Mouse (Mus musculus): ENCODE measurements at regions not wholly inside any gene's neighbourhood (a gene's known extent, or its start where the extent isn't known, plus 50 kb on each side); places are given as distances from the start of the nearest gene placed in this dataset.

GRCm38 (mm10) chr13:73132746-73133145, 127.5 kb upstream of the Irx4 start:
- H3K4me1 ChIP-seq (replicated peaks; ENCODE audit: control insufficient read depth, insufficient read depth, low read length): no peaks in the 10 kb centered on the region
- 77% methylated on average over 6 of the region's 6 CpGs for WGBS
- H3K9ac ChIP-seq (replicated peaks; ENCODE audit: low read depth, low read length): no peak overlapping the region
- no peaks in the 10 kb centered on the region for H3K36me3 ChIP-seq (ENCODE audit: control insufficient read depth, insufficient read depth)
- H3K27ac ChIP-seq (ENCODE audit: low read length): no peak overlapping the region
- no peaks in the 10 kb centered on the region for H3K9me3 ChIP-seq (ENCODE audit: control insufficient read depth, low read length)
- H3K4me2 ChIP-seq (ENCODE audit: low read length): no peak overlapping the region
- ATAC-seq: no peak
- H3K27me3 ChIP-seq (replicated peaks; ENCODE audit: control insufficient read depth, insufficient read depth, low read length): no peaks in the 10 kb centered on the region
- no peak overlapping the region for H3K4me3 ChIP-seq (replicated peaks; ENCODE audit: low read length)

GRCm38 (mm10) chr13:73134929-73135328, 125.3 kb upstream of the Irx4 start:
- Histone ChIP-seq H3K4me2 (ENCODE audit: low read length) (no peak overlapping the region), H3K36me3 (ENCODE audit: control insufficient read depth, insufficient read depth) (no peaks in the 10 kb centered on the region), H3K9ac (replicated peaks; ENCODE audit: low read depth, low read length) (no peak overlapping the region), H3K27me3 (replicated peaks; ENCODE audit: control insufficient read depth, insufficient read depth, low read length) (no peaks in the 10 kb centered on the region), H3K4me3 (replicated peaks; ENCODE audit: low read length) (no peak overlapping the region), H3K9me3 (ENCODE audit: control insufficient read depth, low read length) (no peaks in the 10 kb centered on the region), H3K4me1 (replicated peaks; ENCODE audit: control insufficient read depth, insufficient read depth, low read length) (no peaks in the 10 kb centered on the region), H3K27ac (ENCODE audit: low read length) (no peak overlapping the region)
- ATAC-seq: no peak

GRCm38 (mm10) chr13:73141302-73141701, 119.0 kb upstream of the Irx4 start:
- H3K4me1 ChIP-seq (replicated peaks; ENCODE audit: control insufficient read depth, insufficient read depth, low read length): peaks cover 4% of the 10 kb centered on the region
- no peaks in the 10 kb centered on the region for H3K27me3 ChIP-seq (replicated peaks; ENCODE audit: control insufficient read depth, insufficient read depth, low read length)
- ATAC-seq: peak; percentile 55; the same call in 1 of the 2 replicates
- no peak overlapping the region for H3K4me3 ChIP-seq (replicated peaks; ENCODE audit: low read length)
- no peak overlapping the region for H3K4me2 ChIP-seq (ENCODE audit: low read length)
- H3K27ac ChIP-seq (ENCODE audit: low read length): no peak overlapping the region
- H3K9me3 ChIP-seq (ENCODE audit: control insufficient read depth, low read length): no peaks in the 10 kb centered on the region
- H3K36me3 ChIP-seq (ENCODE audit: control insufficient read depth, insufficient read depth): no peaks in the 10 kb centered on the region
- 60% methylated on average over 2 of the region's 2 CpGs for WGBS
- H3K9ac ChIP-seq (replicated peaks; ENCODE audit: low read depth, low read length): no peak overlapping the region

- ATAC-seq: 0 out of 2 replicates have a peak, but pooled peaks have one; percentile 31
These were observed 102.3 kb upstream of the Irx4 start for GRCm38 (mm10) chr13:73158016-73158415.

GRCm38 (mm10) chr13:73159454-73159853, 100.8 kb upstream of the Irx4 start:
- Histone ChIP-seq H3K4me2 (ENCODE audit: low read length) (no peak overlapping the region), H3K4me1 (replicated peaks; ENCODE audit: control insufficient read depth, insufficient read depth, low read length) (peaks cover 4% of the 10 kb centered on the region; the same call in 1 of the 2 replicates), H3K27ac (ENCODE audit: low read length) (no peak overlapping the region), H3K4me3 (replicated peaks; ENCODE audit: low read length) (no peak overlapping the region), H3K9ac (replicated peaks; ENCODE audit: low read depth, low read length) (no peak overlapping the region; the same call in 1 of the 2 replicates), H3K9me3 (ENCODE audit: control insufficient read depth, low read length) (no peaks in the 10 kb centered on the region), H3K36me3 (ENCODE audit: control insufficient read depth, insufficient read depth) (no peaks in the 10 kb centered on the region), H3K27me3 (replicated peaks; ENCODE audit: control insufficient read depth, insufficient read depth, low read length) (no peaks in the 10 kb centered on the region)
- 52% methylated on average over 7 of the region's 7 CpGs for WGBS
- no peak for ATAC-seq

More at GRCm38 (mm10) chr13:73158016-73158415, 102.3 kb upstream of the Irx4 start:
- Histone ChIP-seq H3K9ac (replicated peaks; ENCODE audit: low read depth, low read length) (no peak overlapping the region), H3K27ac (ENCODE audit: low read length) (no peak overlapping the region), H3K4me3 (replicated peaks; ENCODE audit: low read length) (no peak overlapping the region), H3K4me1 (replicated peaks; ENCODE audit: control insufficient read depth, insufficient read depth, low read length) (peaks cover 4% of the 10 kb centered on the region; the same call in 1 of the 2 replicates), H3K27me3 (replicated peaks; ENCODE audit: control insufficient read depth, insufficient read depth, low read length) (no peaks in the 10 kb centered on the region), H3K9me3 (ENCODE audit: control insufficient read depth, low read length) (no peaks in the 10 kb centered on the region), H3K36me3 (ENCODE audit: control insufficient read depth, insufficient read depth) (no peaks in the 10 kb centered on the region), H3K4me2 (ENCODE audit: low read length) (no peak overlapping the region)
- 62% methylated on average over 7 of the region's 7 CpGs for WGBS

- H3K4me1 ChIP-seq (replicated peaks; ENCODE audit: control insufficient read depth, insufficient read depth, low read length): peaks cover 4% of the 10 kb centered on the region; the same call in 1 of the 2 replicates
- peak overlapping the region; percentile 33; the same call in 1 of the 2 replicates for H3K4me3 ChIP-seq (replicated peaks; ENCODE audit: low read length)
- peak overlapping the region; percentile 2 for H3K9ac ChIP-seq (replicated peaks; ENCODE audit: low read depth, low read length)
- no peaks in the 10 kb centered on the region for H3K27me3 ChIP-seq (replicated peaks; ENCODE audit: control insufficient read depth, insufficient read depth, low read length)
- no peaks in the 10 kb centered on the region for H3K9me3 ChIP-seq (ENCODE audit: control insufficient read depth, low read length)
- H3K36me3 ChIP-seq (ENCODE audit: control insufficient read depth, insufficient read depth): no peaks in the 10 kb centered on the region
- ATAC-seq: no peak; the same call in 1 of the 2 replicates
- peak overlapping the region; percentile 50 for H3K4me2 ChIP-seq (ENCODE audit: low read length)
- 4% methylated on average over 9 of the region's 9 CpGs for WGBS
- no peak overlapping the region for H3K27ac ChIP-seq (ENCODE audit: low read length)
These were observed 100.4 kb upstream of the Irx4 start for GRCm38 (mm10) chr13:73159865-73160264.

GRCm38 (mm10) chr13:73160289-73160688, 100.0 kb upstream of the Irx4 start:
- Histone ChIP-seq H3K27ac (ENCODE audit: low read length) (no peak overlapping the region), H3K9me3 (ENCODE audit: control insufficient read depth, low read length) (no peaks in the 10 kb centered on the region), H3K4me1 (replicated peaks; ENCODE audit: control insufficient read depth, insufficient read depth, low read length) (peaks cover 4% of the 10 kb centered on the region; the same call in 1 of the 2 replicates), H3K4me3 (replicated peaks; ENCODE audit: low read length) (peak overlapping the region; percentile 33), H3K36me3 (ENCODE audit: control insufficient read depth, insufficient read depth) (no peaks in the 10 kb centered on the region), H3K9ac (replicated peaks; ENCODE audit: low read depth, low read length) (peak overlapping the region; percentile 2), H3K4me2 (ENCODE audit: low read length) (peak overlapping the region; percentile 50), H3K27me3 (replicated peaks; ENCODE audit: control insufficient read depth, insufficient read depth, low read length) (no peaks in the 10 kb centered on the region)
- peak; percentile 95 for ATAC-seq
- 1% methylated on average over 22 of the region's 22 CpGs for whole genome bisulfite sequencing

GRCm38 (mm10) chr13:73170301-73170700, 90.0 kb upstream of the Irx4 start:
- Histone ChIP-seq H3K9me3 (ENCODE audit: control insufficient read depth, low read length) (no peaks in the 10 kb centered on the region), H3K27ac (ENCODE audit: low read length) (no peak overlapping the region), H3K36me3 (ENCODE audit: control insufficient read depth, insufficient read depth) (no peaks in the 10 kb centered on the region), H3K4me2 (ENCODE audit: low read length) (no peak overlapping the region), H3K9ac (replicated peaks; ENCODE audit: low read depth, low read length) (no peak overlapping the region), H3K27me3 (replicated peaks; ENCODE audit: control insufficient read depth, insufficient read depth, low read length) (no peaks in the 10 kb centered on the region), H3K4me3 (replicated peaks; ENCODE audit: low read length) (no peak overlapping the region), H3K4me1 (replicated peaks; ENCODE audit: control insufficient read depth, insufficient read depth, low read length) (no peaks in the 10 kb centered on the region)
- WGBS: 70% methylated on average over 3 of the region's 3 CpGs
- ATAC-seq: no peak

GRCm38 (mm10) chr13:73207931-73208448, 52.3 kb upstream of the Irx4 start:
- Histone ChIP-seq H3K4me3 (replicated peaks; ENCODE audit: low read length) (no peak overlapping the region), H3K9ac (replicated peaks; ENCODE audit: low read depth, low read length) (no peak overlapping the region), H3K27me3 (replicated peaks; ENCODE audit: control insufficient read depth, insufficient read depth, low read length) (no peaks in the 10 kb centered on the region), H3K4me2 (ENCODE audit: low read length) (no peak overlapping the region), H3K27ac (ENCODE audit: low read length) (no peak overlapping the region), H3K9me3 (ENCODE audit: control insufficient read depth, low read length) (0 out of 2 replicates have a peak, but pooled peaks cover 5% of the 10 kb centered on the region), H3K36me3 (ENCODE audit: control insufficient read depth, insufficient read depth) (no peaks in the 10 kb centered on the region), H3K4me1 (replicated peaks; ENCODE audit: control insufficient read depth, insufficient read depth, low read length) (no peaks in the 10 kb centered on the region)
- 82% methylated on average over 3 of the region's 3 CpGs for WGBS
- no peak for ATAC-seq

All from forebrain, embryonic 16.5 days (tissue).